Mouse (Mus musculus) lung, embryonic 14.5 days (tissue): Measurements from ENCODE around the gene Mgll. TPM values are rescaled to one million over a fixed set of nuclear protein-coding genes. Genes with fewer than 3 reads are reported as not detected.

Experiments used
- ATAC-seq: fragments of 200-750 bp; cut with Nextera tagmentation; 2 replicates; pipeline ENCODE4 v1.8.0; 2017; ENCODE audit warnings: mild to moderate bottlenecking, moderate TSS enrichment, moderate library complexity; ENCODE audit not compliant: insufficient read depth
- DNase-seq: peaks from one replicate; pipeline ENCODE4 v3.0.0-alpha.2; 2015
- H3K27ac ChIP-seq: fragments of 300-500 bp; sonication (generic); 2 replicates; pipeline ENCODE4 v1.5.1; 2014; ENCODE audit warnings: low read depth, mild to moderate bottlenecking, moderate library complexity
- H3K27me3 ChIP-seq: fragments of 300-500 bp; sonication (generic); 2 replicates; pipeline ENCODE4 v1.6.1; 2014; ENCODE audit warnings: low read length, control low read depth; ENCODE audit not compliant: insufficient read depth
- H3K36me3 ChIP-seq: fragments of 300-500 bp; sonication (generic); 2 replicates; pipeline ENCODE4 v1.6.1; 2014; ENCODE audit warnings: control low read depth; ENCODE audit not compliant: insufficient read depth
- H3K4me1 ChIP-seq: fragments of 300-500 bp; sonication (generic); 2 replicates; pipeline ENCODE4 v1.6.1; 2014; ENCODE audit warnings: antibody characterized with exemption, control low read depth; ENCODE audit not compliant: insufficient read depth
- H3K4me2 ChIP-seq: fragments of 300-500 bp; sonication (generic); 2 replicates; pipeline ENCODE4 v1.6.1; 2014; ENCODE audit warnings: mild to moderate bottlenecking
- H3K4me3 ChIP-seq: fragments of 300-500 bp; sonication (generic); 2 replicates; pipeline ENCODE4 v1.5.1; 2014; ENCODE audit warnings: low read depth, low read length
- H3K9ac ChIP-seq: fragments of 300-500 bp; sonication (generic); 2 replicates; pipeline ENCODE4 v1.6.1; 2014
- H3K9me3 ChIP-seq: fragments of 300-500 bp; sonication (generic); 2 replicates; pipeline ENCODE4 v1.6.1; 2016; ENCODE audit warnings: low read depth, low read length, control low read depth
- CTCF ChIP-seq: IDR thresholded peaks from 2 replicates; pipeline ENCODE4 v1.5.1; 2016; ENCODE audit warnings: antibody characterized with exemption, low read depth
- WGBS: fragments of 180-500 bp; shearing (Covaris S2); extraction: QIAGEN DNeasy Blood & Tissue Kit; methylation state at CpG from one replicate; pipeline ENCODE4 v1.1.7; 2014; 5-methylcytosine and 5-hydroxymethylcytosine counted together
- polyA plus RNA-seq: library from polyadenylated mRNA; unstranded; fragments of >200 nt; fragmentation: Nextera tagmentation; extraction: Ambion mirVana; gene quantifications from 2 replicates; pipeline ENCODE4 v1.2.1, GENCODE M21; 2014

Mgll gene
- polyA plus RNA-seq, 1 experiment from 2014 or later: 71.5 TPM

- Histone ChIP-seq H3K4me1 (peaks cover 24% of the 10 kb centered on the region), H3K9me3 (no peaks in the 10 kb centered on the region)
Measured at GRCm38 (mm10) chr6:88793872-88794271, 69.7 kb downstream of the Mgll start.

GRCm38 (mm10) chr6:88794561-88794971, 70.4 kb downstream of the Mgll start:
- Histone ChIP-seq H3K4me3 (no peak overlapping the region), H3K27me3 (no peaks in the 10 kb centered on the region)
- no peak for ATAC-seq

More at GRCm38 (mm10) chr6:88793872-88794271, 69.7 kb downstream of the Mgll start:
- WGBS: 69% methylated on average over 13 of the region's 13 CpGs
- no peaks in the 10 kb centered on the region for H3K36me3 ChIP-seq
- H3K27ac ChIP-seq: no peak overlapping the region
- no peak for TF ChIP-seq CTCF
- H3K27me3 ChIP-seq: no peaks in the 10 kb centered on the region
- H3K9ac ChIP-seq: no peak overlapping the region
- ATAC-seq (no peak), DNase-seq (no peak)
- H3K4me2 ChIP-seq: no peak overlapping the region
- no peak overlapping the region for H3K4me3 ChIP-seq

GRCm38 (mm10) chr6:88800191-88800590, 76.0 kb downstream of the Mgll start:
- no peak for TF ChIP-seq CTCF
- no peak for ATAC-seq
- Histone ChIP-seq H3K36me3 (no peaks in the 10 kb centered on the region), H3K9ac (no peak overlapping the region), H3K9me3 (no peaks in the 10 kb centered on the region), H3K4me3 (no peak overlapping the region), H3K4me2 (no peak overlapping the region), H3K27me3 (no peaks in the 10 kb centered on the region), H3K27ac (no peak overlapping the region; the same call in 1 of the 2 replicates), H3K4me1 (peaks cover 5% of the 10 kb centered on the region; the same call in 1 of the 2 replicates)
- 72% methylated on average over 7 of the region's 7 CpGs for WGBS
- DNase-seq: no peak

More at GRCm38 (mm10) chr6:88794561-88794971, 70.4 kb downstream of the Mgll start:
- no peaks in the 10 kb centered on the region for H3K36me3 ChIP-seq
- no peak overlapping the region for H3K4me2 ChIP-seq
- no peak overlapping the region for H3K9ac ChIP-seq
- no peaks in the 10 kb centered on the region for H3K9me3 ChIP-seq
- peaks cover 22% of the 10 kb centered on the region for H3K4me1 ChIP-seq
- H3K27ac ChIP-seq: no peak overlapping the region
- 45% methylated on average over 14 of the region's 14 CpGs for WGBS
- TF ChIP-seq CTCF: no peak
- DNase-seq: no peak

- Histone ChIP-seq H3K4me3 (no peak overlapping the region), H3K9ac (no peak overlapping the region), H3K9me3 (no peaks in the 10 kb centered on the region), H3K27ac (peak overlapping the region; percentile 10; the same call in 1 of the 2 replicates), H3K27me3 (no peaks in the 10 kb centered on the region), H3K36me3 (no peaks in the 10 kb centered on the region), H3K4me1 (peaks cover 5% of the 10 kb centered on the region; the same call in 1 of the 2 replicates), H3K4me2 (no peak overlapping the region)
- ATAC-seq (peak; percentile 44; the same call in 1 of the 2 replicates), DNase-seq (no peak)
- 13% methylated on average over 3 of the region's 3 CpGs for WGBS
- no peak for TF ChIP-seq CTCF
Measured at GRCm38 (mm10) chr6:88800735-88801134, 76.5 kb downstream of the Mgll start.

GRCm38 (mm10) chr6:88803051-88803450, 78.8 kb downstream of the Mgll start:
- ATAC-seq (no peak), DNase-seq (no peak)
- 78% methylated on average over 7 of the region's 7 CpGs for WGBS
- H3K27ac ChIP-seq: no peak overlapping the region
- H3K4me3 ChIP-seq: no peak overlapping the region
- no peak overlapping the region for H3K9ac ChIP-seq
- H3K27me3 ChIP-seq: no peaks in the 10 kb centered on the region
- H3K9me3 ChIP-seq: no peaks in the 10 kb centered on the region
- H3K4me2 ChIP-seq: no peak overlapping the region
- no peak for TF ChIP-seq CTCF
- no peaks in the 10 kb centered on the region for H3K36me3 ChIP-seq
- H3K4me1 ChIP-seq: peaks cover 5% of the 10 kb centered on the region; the same call in 1 of the 2 replicates

- 0 out of 2 replicates have a peak, but pooled peaks cover under 1% of the 10 kb centered on the region for H3K36me3 ChIP-seq
- no peak for TF ChIP-seq CTCF
- H3K9me3 ChIP-seq: no peaks in the 10 kb centered on the region
- ATAC-seq (no peak), DNase-seq (no peak)
- no peak overlapping the region for H3K4me2 ChIP-seq
- WGBS: 64% methylated on average over 4 of the region's 4 CpGs
- H3K9ac ChIP-seq: no peak overlapping the region
- H3K27me3 ChIP-seq: no peaks in the 10 kb centered on the region
- H3K27ac ChIP-seq: no peak overlapping the region
- H3K4me3 ChIP-seq: no peak overlapping the region
- peaks cover 12% of the 10 kb centered on the region; the same call in 1 of the 2 replicates for H3K4me1 ChIP-seq
Measured at GRCm38 (mm10) chr6:88803957-88804695, 79.9 kb downstream of the Mgll start.

GRCm38 (mm10) chr6:88804966-88805577, 80.9 kb downstream of the Mgll start:
- peaks cover 12% of the 10 kb centered on the region; the same call in 1 of the 2 replicates for H3K4me1 ChIP-seq
- WGBS: 77% methylated on average over 17 of the region's 17 CpGs
- no peak for ATAC-seq
- no peak overlapping the region for H3K9ac ChIP-seq
- no peaks in the 10 kb centered on the region for H3K27me3 ChIP-seq
- H3K9me3 ChIP-seq: no peaks in the 10 kb centered on the region
- no peak overlapping the region for H3K4me2 ChIP-seq
- no peak overlapping the region for H3K27ac ChIP-seq
- H3K36me3 ChIP-seq: 0 out of 2 replicates have a peak, but pooled peaks cover 3% of the 10 kb centered on the region
- DNase-seq: no peak
- no peak for TF ChIP-seq CTCF
- H3K4me3 ChIP-seq: no peak overlapping the region
